Mouse (Mus musculus): ENCODE results near the gene Rsph3b. TPM values are rescaled to one million over a fixed set of nuclear protein-coding genes. Genes with fewer than 3 reads are reported as not detected.
"Not testable (repeated sequence)": the region's sequence is repeated elsewhere in the genome, so short reads cannot be mapped to it uniquely, and the experiment has no call there.

Rsph3b gene
- polyA plus RNA-seq, 1 experiment from 2014 or later = 56.1 TPM

DNA sequence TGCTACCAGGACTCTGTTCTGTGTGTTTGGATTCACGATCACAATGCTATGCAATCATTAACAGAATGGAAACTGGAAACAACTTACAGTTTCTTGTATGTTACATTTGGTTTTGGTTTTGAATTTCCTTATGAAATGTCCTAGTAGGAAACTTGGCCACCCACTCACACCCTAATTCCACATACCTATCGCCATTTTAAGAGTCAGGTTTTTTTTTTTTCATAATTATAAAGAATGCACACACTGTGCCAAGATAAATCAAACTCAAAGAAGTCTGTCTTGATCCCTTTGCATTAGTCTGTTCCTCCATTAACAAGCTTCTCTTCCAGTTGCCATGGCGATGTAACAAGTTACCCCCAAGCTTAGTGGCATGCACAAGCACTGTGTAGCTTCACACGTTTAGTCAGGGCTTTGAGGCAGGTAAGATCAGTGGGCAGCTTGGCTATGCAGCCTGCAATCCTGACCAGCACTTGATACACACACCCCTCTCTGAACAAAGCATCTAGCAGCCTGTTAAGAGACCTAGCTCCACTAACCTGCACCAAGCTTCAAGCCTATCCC, 24.4 kb upstream of the Rsph3b start:
- ATAC-seq; H3K36me3 ChIP-seq (ENCODE audit: control insufficient read depth, insufficient read depth); H3K4me3 ChIP-seq (replicated peaks; ENCODE audit: low read length); H3K27me3 ChIP-seq (replicated peaks; ENCODE audit: control insufficient read depth, insufficient read depth, low read length); H3K9ac ChIP-seq (replicated peaks; ENCODE audit: low read depth, low read length); H3K4me2 ChIP-seq (ENCODE audit: low read length); H3K9me3 ChIP-seq (ENCODE audit: control insufficient read depth, low read length); H3K27ac ChIP-seq (ENCODE audit: low read length); H3K4me1 ChIP-seq (replicated peaks; ENCODE audit: control insufficient read depth, insufficient read depth, low read length): not testable (repeated sequence)
- WGBS = 43% methylated on average over 4 of the region's 4 CpGs

DNA sequence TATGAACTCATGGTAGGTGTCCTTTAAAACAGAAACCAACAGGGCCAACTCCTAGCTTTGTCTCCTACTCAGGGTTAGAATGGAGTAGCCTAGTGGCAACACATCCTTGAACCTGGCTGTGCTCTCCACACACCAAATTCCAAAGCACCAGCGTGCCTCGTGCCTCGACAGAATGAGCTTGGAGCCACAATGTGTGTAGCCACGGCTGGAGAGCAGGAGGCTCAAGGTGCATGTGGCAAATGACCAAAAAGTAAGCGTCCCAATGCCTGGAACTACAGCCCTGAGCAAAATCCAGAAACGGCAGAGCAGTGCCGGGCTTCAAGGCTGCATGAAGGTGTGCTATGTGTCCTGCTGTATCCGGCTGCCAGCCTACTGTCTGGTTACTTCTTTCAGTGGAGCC, 22.8 kb upstream of the Rsph3b start:
- not testable (repeated sequence) for H3K4me1 ChIP-seq (replicated peaks; ENCODE audit: control insufficient read depth, insufficient read depth, low read length); H3K9ac ChIP-seq (replicated peaks; ENCODE audit: low read depth, low read length)
- 88% methylated on average over 8 of the region's 8 CpGs for WGBS

DNA sequence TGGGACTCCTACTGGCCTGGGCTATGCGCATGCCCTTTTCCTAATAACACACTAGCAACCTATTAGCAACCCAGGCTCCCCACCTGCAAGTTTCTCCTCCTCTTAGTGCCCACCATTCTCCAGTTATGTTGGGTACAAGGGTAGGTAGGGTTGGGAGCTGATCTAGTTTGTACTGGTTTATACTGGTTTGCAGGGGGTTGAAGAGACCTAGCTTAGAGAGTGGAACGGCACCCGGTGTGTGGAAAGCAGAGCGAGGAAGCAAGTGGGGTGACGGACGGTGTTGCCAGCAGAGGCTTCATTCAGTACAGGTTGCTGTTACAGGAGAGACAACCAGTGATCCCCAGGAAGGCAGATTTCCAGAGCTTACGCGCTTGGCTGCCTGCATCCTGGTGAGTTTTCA, 21.9 kb upstream of the Rsph3b start, which contains the start of gene Rnaset2b:
TSS of gene Rnaset2b (plus strand) at position 301 of the 400 bp plus-strand sequence.
- no CpG with 5 or more reads among the region's 8 CpGs for WGBS
- not testable (repeated sequence) for H3K36me3 ChIP-seq (ENCODE audit: control insufficient read depth, insufficient read depth); H3K9me3 ChIP-seq (ENCODE audit: control insufficient read depth, low read length); H3K9ac ChIP-seq (replicated peaks; ENCODE audit: low read depth, low read length); H3K27ac ChIP-seq (ENCODE audit: low read length); H3K4me2 ChIP-seq (ENCODE audit: low read length); H3K27me3 ChIP-seq (replicated peaks; ENCODE audit: control insufficient read depth, insufficient read depth, low read length); H3K4me3 ChIP-seq (replicated peaks; ENCODE audit: low read length); ATAC-seq; H3K4me1 ChIP-seq (replicated peaks; ENCODE audit: control insufficient read depth, insufficient read depth, low read length)

More for the DNA sequence above, 22.8 kb upstream of the Rsph3b start:
- not testable (repeated sequence) for H3K4me2 ChIP-seq (ENCODE audit: low read length); H3K36me3 ChIP-seq (ENCODE audit: control insufficient read depth, insufficient read depth); H3K9me3 ChIP-seq (ENCODE audit: control insufficient read depth, low read length); H3K27ac ChIP-seq (ENCODE audit: low read length); H3K27me3 ChIP-seq (replicated peaks; ENCODE audit: control insufficient read depth, insufficient read depth, low read length); H3K4me3 ChIP-seq (replicated peaks; ENCODE audit: low read length); ATAC-seq

DNA sequence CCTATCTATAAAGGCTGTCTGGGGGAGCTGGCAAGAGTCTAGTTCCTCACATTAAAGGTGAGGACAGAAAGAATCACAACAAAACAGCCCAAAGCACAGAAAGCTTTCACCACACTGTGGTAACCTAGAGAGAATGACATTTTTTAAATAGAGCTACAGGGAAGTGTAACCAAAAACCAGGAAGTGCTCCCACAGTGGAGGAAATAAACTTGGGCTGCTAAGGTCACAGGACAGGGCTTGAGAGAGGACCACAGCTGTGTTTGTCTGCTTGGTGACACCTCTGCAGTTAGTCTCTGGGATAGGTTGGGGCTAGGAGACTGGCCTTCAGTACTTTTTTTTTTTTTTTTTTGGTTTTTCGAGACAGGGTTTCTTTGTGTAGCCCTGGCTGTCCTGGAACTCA, 19.2 kb upstream of the Rsph3b start:
- not testable (repeated sequence) for H3K27me3 ChIP-seq (replicated peaks; ENCODE audit: control insufficient read depth, insufficient read depth, low read length); H3K9ac ChIP-seq (replicated peaks; ENCODE audit: low read depth, low read length); H3K4me1 ChIP-seq (replicated peaks; ENCODE audit: control insufficient read depth, insufficient read depth, low read length); H3K4me2 ChIP-seq (ENCODE audit: low read length); H3K9me3 ChIP-seq (ENCODE audit: control insufficient read depth, low read length); ATAC-seq; H3K27ac ChIP-seq (ENCODE audit: low read length); H3K4me3 ChIP-seq (replicated peaks; ENCODE audit: low read length); H3K36me3 ChIP-seq (ENCODE audit: control insufficient read depth, insufficient read depth)
- no CpG with 5 or more reads among the region's 1 CpGs for WGBS

DNA sequence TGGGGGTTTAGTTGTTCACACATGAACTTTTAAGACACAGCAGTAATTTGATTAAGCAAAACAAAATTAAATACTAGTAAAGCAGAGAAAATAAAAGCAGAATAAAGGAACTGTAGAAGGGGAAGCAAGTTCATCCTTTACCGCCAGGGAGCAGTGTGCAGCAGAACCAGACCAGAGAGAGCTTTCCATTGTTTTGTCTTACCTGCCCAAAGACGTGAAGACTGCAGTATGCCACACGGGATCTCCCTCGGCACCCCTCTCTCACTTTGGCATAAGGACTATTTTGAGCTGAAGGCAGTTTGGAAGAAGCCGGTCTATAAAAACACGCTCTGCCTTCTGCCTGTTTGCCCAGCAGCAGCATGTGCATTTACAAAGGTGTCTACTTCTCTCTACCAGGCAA, 16.9 kb upstream of the Rsph3b start:
- H3K27ac ChIP-seq (ENCODE audit: low read length); ATAC-seq; H3K27me3 ChIP-seq (replicated peaks; ENCODE audit: control insufficient read depth, insufficient read depth, low read length); H3K9me3 ChIP-seq (ENCODE audit: control insufficient read depth, low read length); H3K9ac ChIP-seq (replicated peaks; ENCODE audit: low read depth, low read length); H3K4me1 ChIP-seq (replicated peaks; ENCODE audit: control insufficient read depth, insufficient read depth, low read length); H3K36me3 ChIP-seq (ENCODE audit: control insufficient read depth, insufficient read depth); H3K4me2 ChIP-seq (ENCODE audit: low read length); H3K4me3 ChIP-seq (replicated peaks; ENCODE audit: low read length): not testable (repeated sequence)
- 9% methylated on average over 6 of the region's 6 CpGs for WGBS

DNA sequence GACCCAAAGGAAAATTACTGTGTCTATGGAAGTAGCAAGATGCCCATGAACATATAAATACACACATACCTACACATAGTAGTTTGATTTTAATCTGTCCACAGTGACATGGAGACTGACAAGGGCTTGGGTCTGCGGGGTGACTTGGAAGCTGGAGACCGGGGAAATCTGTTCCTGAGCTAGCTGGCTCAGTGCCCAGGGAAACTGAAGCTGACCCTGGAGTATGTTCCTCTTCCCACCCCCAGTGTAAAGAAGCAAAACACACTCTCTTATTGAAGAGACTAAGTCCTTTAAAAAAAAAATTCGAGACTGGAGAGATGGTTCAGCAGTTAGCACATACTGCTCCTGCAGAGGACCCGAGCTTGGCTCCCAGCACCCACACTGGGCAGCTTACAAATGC, 14.5 kb upstream of the Rsph3b start:
- 88% methylated on average over 4 of the region's 4 CpGs for WGBS
- H3K36me3 ChIP-seq (ENCODE audit: control insufficient read depth, insufficient read depth); H3K4me2 ChIP-seq (ENCODE audit: low read length); H3K27me3 ChIP-seq (replicated peaks; ENCODE audit: control insufficient read depth, insufficient read depth, low read length); H3K9ac ChIP-seq (replicated peaks; ENCODE audit: low read depth, low read length); H3K4me3 ChIP-seq (replicated peaks; ENCODE audit: low read length); H3K27ac ChIP-seq (ENCODE audit: low read length); ATAC-seq; H3K4me1 ChIP-seq (replicated peaks; ENCODE audit: control insufficient read depth, insufficient read depth, low read length); H3K9me3 ChIP-seq (ENCODE audit: control insufficient read depth, low read length): not testable (repeated sequence)

DNA sequence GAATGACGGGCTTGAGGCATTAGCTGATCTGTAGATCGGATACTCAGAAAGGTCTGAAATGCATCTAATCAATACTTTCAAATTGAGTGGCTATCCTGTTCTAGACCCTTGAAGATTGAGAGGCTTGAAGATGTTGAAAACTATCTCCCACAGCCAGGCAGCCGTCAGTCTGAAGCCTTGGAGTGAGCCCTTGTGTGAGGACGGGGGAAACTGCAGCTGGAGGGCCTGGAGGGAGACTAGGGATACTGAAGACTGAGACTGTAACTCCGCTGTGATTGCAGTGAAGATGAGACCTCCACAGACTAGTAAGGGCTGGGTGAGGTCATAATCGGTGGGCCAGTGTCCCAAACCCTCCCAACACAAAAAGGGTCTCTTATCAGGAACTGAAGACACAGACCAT, 13.9 kb upstream of the Rsph3b start:
- not testable (repeated sequence) for H3K27ac ChIP-seq (ENCODE audit: low read length); H3K9me3 ChIP-seq (ENCODE audit: control insufficient read depth, low read length); H3K27me3 ChIP-seq (replicated peaks; ENCODE audit: control insufficient read depth, insufficient read depth, low read length); H3K4me2 ChIP-seq (ENCODE audit: low read length); H3K36me3 ChIP-seq (ENCODE audit: control insufficient read depth, insufficient read depth); H3K4me1 ChIP-seq (replicated peaks; ENCODE audit: control insufficient read depth, insufficient read depth, low read length); H3K9ac ChIP-seq (replicated peaks; ENCODE audit: low read depth, low read length); H3K4me3 ChIP-seq (replicated peaks; ENCODE audit: low read length); ATAC-seq
- 74% methylated on average over 3 of the region's 6 CpGs for WGBS

DNA sequence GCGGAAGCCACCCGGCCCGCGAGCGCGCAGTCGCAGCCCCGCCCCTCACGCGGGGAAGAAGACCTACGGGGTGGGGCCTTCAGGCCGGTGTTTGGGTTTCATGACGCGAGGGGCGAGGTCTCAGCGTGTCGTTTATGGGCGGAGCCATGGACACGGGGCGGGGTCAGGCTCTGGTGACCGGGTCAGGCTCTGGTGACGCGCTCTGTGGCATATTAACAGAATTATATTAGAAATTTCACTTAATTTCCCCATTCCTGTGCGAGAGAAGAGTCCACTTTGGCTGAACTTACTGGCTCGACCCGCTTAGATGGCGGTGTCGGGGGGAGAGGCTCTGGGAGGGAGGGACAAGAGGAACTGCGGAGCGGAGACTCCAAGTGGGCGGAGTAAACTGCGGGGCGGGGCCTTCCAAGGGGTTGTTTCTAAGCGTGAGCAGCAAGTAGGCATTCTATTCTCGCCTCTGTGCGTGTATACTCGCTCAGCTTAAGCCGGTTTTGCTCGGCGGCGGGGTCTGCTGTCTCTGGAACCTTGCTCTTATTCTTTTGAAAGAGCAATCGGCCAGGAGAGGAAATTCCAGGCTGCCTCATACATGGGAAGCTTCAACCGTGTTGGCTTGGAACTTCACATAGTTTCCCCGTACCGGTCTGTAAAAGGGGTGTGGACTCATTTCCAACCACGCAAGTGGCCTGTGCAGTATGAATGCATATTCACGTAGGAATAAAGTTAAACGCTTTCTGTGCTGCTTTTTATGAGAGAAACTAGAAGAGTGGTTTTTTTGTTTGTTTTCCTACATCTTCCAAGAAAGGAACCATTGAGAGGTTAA, 12.9 kb upstream of the Rsph3b start:
- Histone ChIP-seq H3K4me2 (ENCODE audit: low read length) (peak overlapping the region; percentile 48), H3K4me3 (replicated peaks; ENCODE audit: low read length) (peak overlapping the region; percentile 35)
- H3K27me3 ChIP-seq (replicated peaks; ENCODE audit: control insufficient read depth, insufficient read depth, low read length); H3K9me3 ChIP-seq (ENCODE audit: control insufficient read depth, low read length); H3K9ac ChIP-seq (replicated peaks; ENCODE audit: low read depth, low read length); H3K36me3 ChIP-seq (ENCODE audit: control insufficient read depth, insufficient read depth); H3K4me1 ChIP-seq (replicated peaks; ENCODE audit: control insufficient read depth, insufficient read depth, low read length); H3K27ac ChIP-seq (ENCODE audit: low read length): not testable (repeated sequence)
- 0% methylated on average over 11 of the region's 48 CpGs for WGBS
- peak; percentile 97 for ATAC-seq

DNA sequence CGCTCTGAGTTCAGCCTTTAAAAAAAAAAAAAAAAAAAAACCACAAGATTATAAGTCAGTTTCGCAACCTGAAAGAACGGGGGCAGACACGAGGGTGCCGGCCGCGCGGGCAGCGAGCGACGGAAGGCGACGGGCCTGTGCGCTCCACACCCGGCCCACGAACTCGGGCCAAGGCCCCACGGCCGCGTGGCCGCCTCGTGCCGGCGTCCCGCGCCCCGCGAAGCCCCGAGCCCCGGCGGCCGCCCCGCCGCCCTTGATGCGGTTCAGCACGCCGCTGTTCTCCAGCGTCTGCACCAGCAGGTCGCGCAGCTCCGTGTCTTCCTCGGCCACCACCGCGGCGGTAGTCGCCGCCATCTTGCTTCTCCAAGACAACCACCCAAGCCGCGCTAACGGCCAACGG, 12.3 kb upstream of the Rsph3b start, which contains the start of gene Tagap1:
TSS of gene Tagap1 (minus strand) at position 381 of the 400 bp plus-strand sequence.
- not testable (repeated sequence) for H3K9me3 ChIP-seq (ENCODE audit: control insufficient read depth, low read length); H3K36me3 ChIP-seq (ENCODE audit: control insufficient read depth, insufficient read depth); H3K27ac ChIP-seq (ENCODE audit: low read length); ATAC-seq; H3K4me1 ChIP-seq (replicated peaks; ENCODE audit: control insufficient read depth, insufficient read depth, low read length); H3K27me3 ChIP-seq (replicated peaks; ENCODE audit: control insufficient read depth, insufficient read depth, low read length)
- under 1% methylated on average over 36 of the region's 51 CpGs for WGBS
- peak within 1 kb of the TSS; percentile 48 for H3K4me2 ChIP-seq (ENCODE audit: low read length)
- peak within 1 kb of the TSS; percentile 50 for H3K4me3 ChIP-seq (replicated peaks; ENCODE audit: low read length)
- peak within 1 kb of the TSS; percentile 57; the same call in 1 of the 2 replicates for H3K9ac ChIP-seq (replicated peaks; ENCODE audit: low read depth, low read length)
